Mouse (Mus musculus) forebrain, embryonic 16.5 days (tissue): Measurements from ENCODE around the gene Dis3l2. TPM values are rescaled to one million over a fixed set of nuclear protein-coding genes. Genes with fewer than 3 reads are reported as not detected.
A peak's percentile ranks its signal among the peaks of the same experiment; 100 is the strongest.

Experiments used
- ATAC-seq: fragments of 200-750 bp; cut with Nextera tagmentation; 2 replicates; pipeline ENCODE4 v1.8.0; 2017; ENCODE audit warnings: mild to moderate bottlenecking, moderate library complexity
- H3K27ac ChIP-seq: fragments of 300-500 bp; sonication (generic); 2 replicates; pipeline ENCODE4 v1.5.1; 2014; ENCODE audit warnings: low read length, control low read depth
- H3K27me3 ChIP-seq: fragments of 300-500 bp; sonication (generic); replicated peaks from 2 replicates; pipeline ENCODE4 v1.6.1; 2014; ENCODE audit warnings: low read length; ENCODE audit not compliant: control insufficient read depth, insufficient read depth
- H3K36me3 ChIP-seq: fragments of 300-500 bp; sonication (generic); 2 replicates; pipeline ENCODE4 v1.6.1; 2014; ENCODE audit not compliant: control insufficient read depth, insufficient read depth
- H3K4me1 ChIP-seq: fragments of 300-500 bp; sonication (generic); replicated peaks from 2 replicates; pipeline ENCODE4 v1.6.1; 2014; ENCODE audit warnings: low read length; ENCODE audit not compliant: control insufficient read depth, insufficient read depth
- H3K4me2 ChIP-seq: fragments of 300-500 bp; sonication (generic); 2 replicates; pipeline ENCODE4 v1.6.1; 2014; ENCODE audit warnings: mild to moderate bottlenecking, low read length, control low read depth
- H3K4me3 ChIP-seq: fragments of 300-500 bp; sonication (generic); replicated peaks from 2 replicates; pipeline ENCODE4 v1.5.1; 2014; ENCODE audit warnings: mild to moderate bottlenecking, low read length, control low read depth
- H3K9ac ChIP-seq: fragments of 300-500 bp; sonication (generic); replicated peaks from 2 replicates; pipeline ENCODE4 v1.6.1; 2014; ENCODE audit warnings: low read depth, low read length, control low read depth
- H3K9me3 ChIP-seq: fragments of 300-500 bp; sonication (generic); 2 replicates; pipeline ENCODE4 v1.6.1; 2016; ENCODE audit warnings: low read length; ENCODE audit not compliant: control insufficient read depth
- WGBS: fragments of 180-500 bp; shearing (Covaris S2); extraction: QIAGEN DNeasy Blood & Tissue Kit; methylation state at CpG from one replicate; pipeline ENCODE4 v1.1.7; 2014; 5-methylcytosine and 5-hydroxymethylcytosine counted together
- polyA plus RNA-seq: library from polyadenylated mRNA; unstranded; fragments of >200 nt; fragmentation: Nextera tagmentation; extraction: Ambion mirVana; gene quantifications from 2 replicates; pipeline ENCODE4 v1.2.1, GENCODE M21; 2015

The Dis3l2 gene
- polyA plus RNA-seq, 1 experiment from 2014 or later: 43.2 TPM

DNA sequence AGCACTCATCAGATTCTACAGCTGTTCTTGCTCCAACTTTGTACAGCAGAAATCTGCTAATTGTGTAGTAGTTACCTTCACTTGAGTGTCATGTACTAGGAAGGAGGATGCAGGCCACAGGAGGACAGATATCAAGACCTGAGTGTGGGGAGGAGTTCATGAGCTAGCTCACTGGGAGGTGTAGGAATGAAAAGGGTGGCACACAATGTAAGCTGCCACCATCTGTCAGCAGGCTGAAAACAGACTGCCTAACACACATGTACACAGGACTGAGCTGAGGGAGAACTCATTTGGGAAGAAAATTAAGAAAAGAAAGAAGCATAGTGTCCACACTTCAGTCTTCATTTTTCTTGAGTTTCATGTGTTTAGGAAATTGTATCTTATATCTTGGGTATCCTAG lies 282.8 kb downstream of the Dis3l2 start:
- Histone ChIP-seq H3K4me1 (no peaks in the 10 kb centered on the region), H3K9ac (no peak overlapping the region), H3K4me3 (no peak overlapping the region), H3K9me3 (no peaks in the 10 kb centered on the region), H3K4me2 (no peak overlapping the region), H3K27me3 (no peaks in the 10 kb centered on the region), H3K36me3 (peaks cover 2% of the 10 kb centered on the region; the same call in 1 of the 2 replicates), H3K27ac (no peak overlapping the region)
- ATAC-seq: no peak

DNA sequence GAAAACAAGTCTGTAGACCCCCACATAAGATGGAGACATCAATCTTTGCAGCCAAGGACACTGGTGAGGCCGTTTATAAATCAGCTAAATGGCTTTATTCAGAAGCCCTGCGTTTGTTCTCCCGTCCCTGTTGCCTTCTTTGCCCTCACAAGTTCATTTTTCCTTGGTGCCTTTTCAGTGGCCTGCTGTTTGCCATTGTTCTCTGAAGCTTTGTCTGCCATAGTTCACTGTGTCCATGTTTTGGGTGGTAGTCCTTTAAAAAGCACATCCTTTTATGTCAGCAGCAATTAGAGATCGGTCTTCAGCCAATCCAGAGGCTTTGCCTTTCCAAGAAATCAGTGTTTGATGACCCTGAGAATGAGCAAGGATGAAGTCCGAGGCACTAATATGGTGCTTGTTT lies 289.2 kb downstream of the Dis3l2 start:
- Histone ChIP-seq H3K36me3 (peaks cover 2% of the 10 kb centered on the region; the same call in 1 of the 2 replicates), H3K27ac (no peak overlapping the region), H3K27me3 (no peaks in the 10 kb centered on the region), H3K9me3 (no peaks in the 10 kb centered on the region), H3K4me3 (no peak overlapping the region), H3K4me1 (no peaks in the 10 kb centered on the region), H3K4me2 (no peak overlapping the region), H3K9ac (no peak overlapping the region)
- ATAC-seq: no peak
- 9% methylated on average over 5 of the region's 5 CpGs for WGBS

DNA sequence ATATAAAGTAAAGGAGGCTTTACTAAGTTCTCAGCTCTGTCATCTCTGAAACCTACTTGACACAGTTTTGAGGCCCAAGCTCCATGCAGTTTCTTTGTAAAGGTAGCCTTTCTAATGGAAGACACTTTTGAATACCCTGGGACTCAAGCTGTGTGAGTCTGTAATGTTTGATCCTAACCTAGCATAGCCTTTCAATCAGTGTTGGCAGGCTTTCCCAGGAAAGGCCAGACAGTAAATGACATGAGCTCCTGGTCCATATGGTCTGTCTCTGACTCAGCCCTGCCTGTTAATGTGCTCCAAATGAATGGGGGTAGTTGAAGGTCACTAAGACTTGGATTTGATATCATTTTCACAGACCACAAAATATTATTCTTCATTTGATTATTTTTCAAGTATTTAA lies 290.4 kb downstream of the Dis3l2 start:
- peaks cover 2% of the 10 kb centered on the region; the same call in 1 of the 2 replicates for H3K36me3 ChIP-seq
- H3K27ac ChIP-seq: no peak overlapping the region
- no peak overlapping the region for H3K9ac ChIP-seq
- H3K4me3 ChIP-seq: no peak overlapping the region
- no peak overlapping the region for H3K4me2 ChIP-seq
- no peaks in the 10 kb centered on the region for H3K4me1 ChIP-seq
- H3K9me3 ChIP-seq: no peaks in the 10 kb centered on the region
- ATAC-seq: no peak
- no peaks in the 10 kb centered on the region for H3K27me3 ChIP-seq

DNA sequence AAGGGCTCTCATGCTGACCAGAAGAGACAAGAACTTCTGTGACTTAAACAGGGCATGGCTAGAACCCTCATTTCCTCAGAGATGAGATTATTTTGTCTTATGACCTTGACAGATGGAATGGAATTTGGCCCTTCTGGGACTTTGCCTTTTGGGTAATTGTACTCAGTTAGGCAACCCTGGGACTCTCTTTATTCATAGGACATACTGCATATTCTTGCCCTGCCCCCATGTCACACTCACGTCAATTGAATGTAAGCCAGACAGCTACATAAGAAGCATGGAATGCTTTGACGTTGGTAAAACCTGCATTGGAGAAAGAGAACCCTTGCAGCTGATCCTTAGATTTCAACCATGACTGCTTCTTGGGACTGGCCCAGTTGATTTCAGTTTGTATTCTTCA lies 294.4 kb downstream of the Dis3l2 start:
- no peaks in the 10 kb centered on the region for H3K27me3 ChIP-seq
- no peak overlapping the region for H3K4me3 ChIP-seq
- H3K4me2 ChIP-seq: no peak overlapping the region
- no peaks in the 10 kb centered on the region for H3K9me3 ChIP-seq
- 78% methylated on average over 2 of the region's 2 CpGs for WGBS
- H3K4me1 ChIP-seq: 0 out of 2 replicates have a peak, but pooled peaks cover 5% of the 10 kb centered on the region
- no peak for ATAC-seq
- H3K36me3 ChIP-seq: no peaks in the 10 kb centered on the region
- no peak overlapping the region for H3K9ac ChIP-seq
- H3K27ac ChIP-seq: no peak overlapping the region

DNA sequence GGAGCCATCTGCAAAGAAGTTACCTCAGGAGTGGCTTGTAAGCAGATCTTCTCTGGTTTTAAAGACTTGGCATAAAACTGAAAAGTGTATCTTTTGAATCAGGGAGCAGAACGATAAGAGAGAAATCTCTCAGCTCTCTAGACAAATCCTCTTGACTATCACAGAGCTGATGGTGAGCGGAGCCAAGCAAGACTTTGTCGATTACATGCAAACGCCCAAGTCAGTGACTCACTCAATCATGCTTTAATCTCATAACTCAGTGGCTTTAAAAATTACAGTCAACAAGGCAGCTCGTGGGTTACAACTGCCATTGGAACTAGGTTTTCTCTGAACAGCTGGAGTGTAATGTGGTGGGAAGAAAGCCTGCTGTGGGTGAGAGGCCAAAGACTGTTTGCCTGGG lies 297.8 kb downstream of the Dis3l2 start:
- no peak overlapping the region for H3K4me2 ChIP-seq
- 0 out of 2 replicates have a peak, but pooled peaks cover 5% of the 10 kb centered on the region for H3K4me1 ChIP-seq
- no peak overlapping the region for H3K9ac ChIP-seq
- ATAC-seq: no peak
- H3K27me3 ChIP-seq: no peaks in the 10 kb centered on the region
- no peaks in the 10 kb centered on the region for H3K9me3 ChIP-seq
- H3K27ac ChIP-seq: no peak overlapping the region
- H3K36me3 ChIP-seq: no peaks in the 10 kb centered on the region
- H3K4me3 ChIP-seq: no peak overlapping the region
- 84% methylated on average over 5 of the region's 5 CpGs for WGBS

DNA sequence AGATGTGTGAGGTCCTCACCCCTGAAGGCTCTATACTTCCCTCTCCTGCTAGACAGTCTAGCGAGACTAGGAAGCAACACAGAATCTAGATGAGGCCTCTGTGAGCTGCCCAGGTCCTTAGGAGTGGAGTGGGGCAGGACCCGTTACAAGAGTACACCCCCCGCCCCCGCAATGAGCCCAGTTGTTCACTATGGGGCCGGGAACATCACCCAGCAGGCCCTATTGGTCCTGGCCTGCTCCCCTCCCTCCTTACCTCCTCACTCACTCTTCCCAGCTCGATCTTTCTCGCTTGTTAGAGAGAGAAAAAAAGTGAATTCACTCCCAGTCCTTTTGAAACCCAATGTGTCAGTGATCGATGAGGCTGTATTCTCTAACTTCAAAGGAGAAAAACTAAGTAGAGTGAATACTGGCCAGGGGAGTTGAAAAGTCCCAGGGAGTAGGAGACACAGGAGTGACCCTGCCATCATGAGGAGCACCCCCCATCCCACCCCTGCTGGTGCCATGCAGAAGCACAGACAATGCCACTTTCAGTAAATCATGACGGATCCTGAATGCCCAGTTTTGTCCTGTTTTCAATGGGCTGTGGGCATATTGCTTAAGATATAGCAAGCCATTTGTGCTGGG lies 299.0 kb downstream of the Dis3l2 start:
- H3K9ac ChIP-seq: no peak overlapping the region
- H3K4me2 ChIP-seq: no peak overlapping the region
- 27% methylated on average over 9 of the region's 9 CpGs for WGBS
- no peak overlapping the region for H3K4me3 ChIP-seq
- H3K27me3 ChIP-seq: no peaks in the 10 kb centered on the region
- peak; percentile 47 for ATAC-seq
- H3K9me3 ChIP-seq: no peaks in the 10 kb centered on the region
- H3K36me3 ChIP-seq: no peaks in the 10 kb centered on the region
- H3K27ac ChIP-seq: no peak overlapping the region
- 0 out of 2 replicates have a peak, but pooled peaks cover 5% of the 10 kb centered on the region for H3K4me1 ChIP-seq

DNA sequence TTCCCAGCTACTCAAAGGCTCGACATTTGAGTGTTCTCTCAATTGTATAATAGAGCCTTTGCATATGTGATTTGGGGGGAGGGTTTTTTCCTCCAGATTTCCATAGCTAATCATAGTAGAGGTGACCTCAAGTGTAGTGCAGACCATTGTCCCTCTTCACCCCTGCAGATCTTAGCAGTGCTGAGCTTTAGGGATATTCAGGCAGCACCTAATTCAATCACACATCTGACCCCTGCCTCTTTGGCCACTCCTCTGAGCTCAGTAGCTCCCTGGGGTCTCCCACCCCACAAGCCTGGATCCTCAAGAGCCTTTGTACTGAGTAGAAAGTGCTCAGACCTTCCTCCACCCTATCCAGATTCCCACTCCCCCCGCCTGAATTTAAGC lies 299.6 kb downstream of the Dis3l2 start:
- Histone ChIP-seq H3K27ac (no peak overlapping the region), H3K9me3 (no peaks in the 10 kb centered on the region), H3K27me3 (no peaks in the 10 kb centered on the region), H3K4me2 (no peak overlapping the region), H3K9ac (no peak overlapping the region), H3K4me1 (0 out of 2 replicates have a peak, but pooled peaks cover 5% of the 10 kb centered on the region), H3K4me3 (no peak overlapping the region), H3K36me3 (no peaks in the 10 kb centered on the region)
- peak; percentile 40; the same call in 1 of the 2 replicates for ATAC-seq
- 18% methylated on average over 2 of the region's 2 CpGs for WGBS

DNA sequence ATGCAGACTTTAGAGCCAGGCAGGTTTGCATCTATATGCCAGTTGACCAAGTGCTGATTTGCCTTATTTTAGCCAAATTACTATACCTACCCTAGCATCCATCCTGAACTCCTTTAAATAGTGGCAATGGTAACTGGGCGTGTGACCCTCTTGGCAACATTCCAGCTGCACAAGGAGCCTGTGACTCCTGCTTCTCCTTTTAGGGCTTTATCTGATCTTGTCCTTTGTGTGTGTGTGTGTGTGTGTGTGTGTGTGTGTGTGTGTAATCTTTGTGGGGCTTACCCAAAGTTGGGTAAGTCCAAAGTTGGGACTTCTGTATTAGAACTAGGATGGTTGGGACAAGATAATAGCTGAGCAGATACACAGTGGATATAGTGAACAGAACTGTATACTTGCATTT lies 302.8 kb downstream of the Dis3l2 start:
- Histone ChIP-seq H3K4me3 (no peak overlapping the region), H3K9ac (no peak overlapping the region), H3K27me3 (no peaks in the 10 kb centered on the region), H3K4me2 (no peak overlapping the region), H3K4me1 (0 out of 2 replicates have a peak, but pooled peaks cover 5% of the 10 kb centered on the region), H3K36me3 (no peaks in the 10 kb centered on the region), H3K27ac (no peak overlapping the region), H3K9me3 (no peaks in the 10 kb centered on the region)
- ATAC-seq: no peak
- WGBS: 63% methylated on average over 1 of the region's 1 CpGs

DNA sequence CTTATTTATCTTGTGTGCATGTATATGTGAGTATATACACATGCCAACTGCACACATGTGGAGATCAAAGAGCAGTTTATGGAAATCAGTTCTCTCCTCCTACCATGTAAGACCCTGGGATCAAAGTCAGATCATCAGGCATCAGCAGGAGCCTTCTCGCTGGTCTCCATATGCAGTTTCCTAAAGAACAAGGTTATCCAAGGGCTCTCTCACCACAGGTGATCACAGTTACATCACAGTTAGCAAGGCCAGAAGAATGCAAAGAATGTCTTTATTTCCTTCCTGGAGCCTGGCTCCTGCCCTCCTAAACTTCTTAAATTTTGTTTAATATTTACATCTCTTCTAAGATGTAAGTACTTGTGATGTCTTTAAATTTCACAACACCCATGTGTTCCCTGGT lies 304.6 kb downstream of the Dis3l2 start:
- Histone ChIP-seq H3K9me3 (no peaks in the 10 kb centered on the region), H3K9ac (no peak overlapping the region), H3K4me2 (no peak overlapping the region), H3K4me3 (no peak overlapping the region), H3K4me1 (no peaks in the 10 kb centered on the region), H3K27me3 (no peaks in the 10 kb centered on the region), H3K36me3 (no peaks in the 10 kb centered on the region), H3K27ac (no peak overlapping the region)
- no peak for ATAC-seq
- 50% methylated on average over 1 of the region's 1 CpGs for WGBS

DNA sequence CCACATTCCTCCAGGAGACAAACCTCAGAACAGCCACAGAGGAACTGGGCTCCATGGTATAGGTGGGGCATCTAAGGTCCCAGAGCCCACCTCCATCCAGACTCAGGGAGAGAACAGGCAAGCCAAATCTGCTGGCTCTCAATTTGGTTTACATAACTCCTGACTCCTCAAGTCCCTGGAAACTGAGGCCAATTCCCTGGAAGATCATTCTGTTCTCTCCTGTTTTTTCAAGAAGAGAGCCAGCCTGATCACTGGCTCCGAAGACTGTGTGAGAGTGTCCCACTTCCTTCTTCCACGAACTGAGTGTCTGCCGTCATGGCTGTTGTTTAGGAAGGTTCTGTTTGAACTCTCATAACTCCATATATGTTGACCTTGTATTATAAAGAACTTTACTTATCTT lies 305.5 kb downstream of the Dis3l2 start:
- Histone ChIP-seq H3K9me3 (no peaks in the 10 kb centered on the region), H3K27me3 (no peaks in the 10 kb centered on the region), H3K36me3 (no peaks in the 10 kb centered on the region), H3K27ac (no peak overlapping the region), H3K9ac (no peak overlapping the region), H3K4me2 (no peak overlapping the region), H3K4me1 (no peaks in the 10 kb centered on the region), H3K4me3 (no peak overlapping the region)
- 92% methylated on average over 3 of the region's 3 CpGs for WGBS
- ATAC-seq: no peak
